Mouse (Mus musculus) heart, postnatal 0 days (tissue): ENCODE results near the gene Mff.

ENCODE experiments used
- CTCF ChIP-seq: IDR thresholded peaks from 2 replicates; pipeline ENCODE4 v1.5.1; 2016; ENCODE audit warnings: antibody characterized with exemption, control low read depth, low read depth
- EP300 ChIP-seq: IDR thresholded peaks from 2 replicates; pipeline ENCODE4 v1.6.1; 2016; ENCODE audit warnings: antibody characterized with exemption, low read depth

DNA sequence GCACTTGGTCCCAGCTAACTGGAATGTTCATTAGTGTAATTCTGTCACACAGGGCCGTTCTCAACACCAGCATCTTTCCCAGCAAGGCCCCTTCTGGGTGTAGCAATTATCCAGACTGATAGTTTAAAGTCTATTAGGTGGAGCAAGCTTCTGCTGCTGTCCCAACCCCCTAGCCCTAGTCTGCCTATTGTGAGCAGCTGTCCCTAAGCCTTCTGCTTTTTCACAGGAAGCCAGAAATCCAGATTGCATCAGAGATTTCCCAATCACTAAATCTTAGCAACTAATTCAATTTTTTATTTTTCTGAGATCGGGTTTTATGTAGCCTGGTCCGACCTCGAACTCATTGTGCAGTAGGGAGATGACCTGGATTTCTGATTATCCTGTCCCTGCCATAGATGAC is 74.2 kb downstream of the Mff start:
- TF ChIP-seq CTCF (no peak), EP300 (no peak)
